Mouse (Mus musculus) small intestine, adult 2 months (tissue): Measurements from ENCODE around the gene 1700003E16Rik. TPM values are rescaled to one million over a fixed set of nuclear protein-coding genes. Genes with fewer than 3 reads are reported as not detected.

ENCODE experiments used
- H3K27ac ChIP-seq: fragments of 200-500 bp; 2 replicates; pipeline ENCODE4 v1.5.1; 2012; ENCODE audit warnings: low read depth, low read length, control low read depth, inconsistent platforms; ENCODE audit not compliant: insufficient read depth
- H3K27me3 ChIP-seq: fragments of 200-500 bp; 2 replicates; pipeline ENCODE4 v1.6.1; 2012; ENCODE audit warnings: mild to moderate bottlenecking, moderate library complexity, low read length, inconsistent platforms; ENCODE audit not compliant: control insufficient read depth, insufficient read depth
- H3K36me3 ChIP-seq: fragments of 200-500 bp; 2 replicates; pipeline ENCODE4 v1.6.1; 2012; ENCODE audit warnings: mild to moderate bottlenecking, low read length, control low read depth, inconsistent platforms; ENCODE audit not compliant: control insufficient read depth, insufficient read depth
- H3K4me1 ChIP-seq: fragments of 200-500 bp; 2 replicates; pipeline ENCODE4 v1.6.1; 2012; ENCODE audit warnings: low read length, inconsistent platforms, mixed read lengths; ENCODE audit not compliant: control insufficient read depth, insufficient read depth, insufficient read length
- H3K4me3 ChIP-seq: fragments of 200-500 bp; 2 replicates; pipeline ENCODE4 v1.5.1; 2012; ENCODE audit warnings: low read depth, mild to moderate bottlenecking, control low read depth, inconsistent platforms, low read length, moderate library complexity
- CTCF ChIP-seq: fragments of 200-500 bp; IDR thresholded peaks from 2 replicates; pipeline ENCODE4 v1.5.1; 2012; ENCODE audit warnings: low read depth, mild to moderate bottlenecking, control low read depth, inconsistent platforms, low read length, moderate library complexity, mixed read lengths; ENCODE audit not compliant: insufficient replicate concordance, insufficient read length; ENCODE audit errors: extremely low read depth
- POLR2A ChIP-seq: fragments of 200-500 bp; IDR thresholded peaks from 2 replicates; pipeline ENCODE4 v1.6.1; 2012; ENCODE audit warnings: low read depth, mild to moderate bottlenecking, control low read depth, inconsistent platforms, low read length, moderate library complexity
- WGBS: fragments of 180-500 bp; shearing (Covaris S2); methylation state at CpG from one replicate; pipeline ENCODE4 v1.1.7; 2018; 5-methylcytosine and 5-hydroxymethylcytosine counted together
- polyA plus RNA-seq: library from polyadenylated mRNA; depleted of rRNA; stranded (reverse); fragments of >200 nt; gene quantifications from 2 replicates; pipeline ENCODE4 v1.2.3, GENCODE M21; 2012

The 1700003E16Rik gene
- polyA plus RNA-seq, 1 experiment = 0.09 TPM

GRCm38 (mm10) chr6:83116373-83117164 lies 39.6 kb upstream of the 1700003E16Rik start:
- Histone ChIP-seq H3K27ac (no peak overlapping the region), H3K36me3 (peaks cover 6% of the 10 kb centered on the region), H3K27me3 (no peaks in the 10 kb centered on the region), H3K4me3 (peak overlapping the region; percentile 75), H3K4me1 (peaks cover 17% of the 10 kb centered on the region)
- 62% methylated on average over 11 of the region's 11 CpGs for WGBS
- TF ChIP-seq POLR2A = no peak
- TF ChIP-seq CTCF = no peak

GRCm38 (mm10) chr6:83117165-83117438 lies 39.1 kb upstream of the 1700003E16Rik start:
- no peak; the same call in 1 of the 2 replicates for TF ChIP-seq POLR2A
- no peak for TF ChIP-seq CTCF
- peaks cover 6% of the 10 kb centered on the region for H3K36me3 ChIP-seq
- peak overlapping the region; percentile 21; the same call in 1 of the 2 replicates for H3K4me3 ChIP-seq
- H3K4me1 ChIP-seq = peaks cover 18% of the 10 kb centered on the region
- WGBS = 83% methylated on average over 4 of the region's 4 CpGs
- no peak overlapping the region for H3K27ac ChIP-seq
- H3K27me3 ChIP-seq = no peaks in the 10 kb centered on the region

- no peak overlapping the region for H3K27ac ChIP-seq
- H3K27me3 ChIP-seq = no peaks in the 10 kb centered on the region
- peaks cover 6% of the 10 kb centered on the region for H3K36me3 ChIP-seq
- no peak overlapping the region for H3K4me3 ChIP-seq
- H3K4me1 ChIP-seq = peaks cover 21% of the 10 kb centered on the region
- 95% methylated on average over 13 of the region's 13 CpGs for WGBS
- TF ChIP-seq CTCF (no peak), POLR2A (no peak)
Measured at GRCm38 (mm10) chr6:83117616-83118015, 38.6 kb upstream of the 1700003E16Rik start.

- H3K27ac ChIP-seq = no peak overlapping the region
- no peak overlapping the region for H3K4me3 ChIP-seq
- TF ChIP-seq POLR2A (no peak), CTCF (no peak)
- H3K4me1 ChIP-seq = peaks cover 21% of the 10 kb centered on the region
- 84% methylated on average over 11 of the region's 11 CpGs for WGBS
- peaks cover 6% of the 10 kb centered on the region for H3K36me3 ChIP-seq
- no peaks in the 10 kb centered on the region for H3K27me3 ChIP-seq
Measured at GRCm38 (mm10) chr6:83118369-83118768, 37.8 kb upstream of the 1700003E16Rik start.

- H3K4me3 ChIP-seq = no peak overlapping the region
- H3K27ac ChIP-seq = no peak overlapping the region
- no peaks in the 10 kb centered on the region for H3K27me3 ChIP-seq
- WGBS = 70% methylated on average over 14 of the region's 14 CpGs
- peaks cover 21% of the 10 kb centered on the region for H3K4me1 ChIP-seq
- TF ChIP-seq POLR2A (no peak), CTCF (no peak)
- peaks cover 6% of the 10 kb centered on the region for H3K36me3 ChIP-seq
Measured at GRCm38 (mm10) chr6:83118825-83119733, 37.1 kb upstream of the 1700003E16Rik start.

GRCm38 (mm10) chr6:83119734-83120051 lies 36.5 kb upstream of the 1700003E16Rik start:
- peaks cover 22% of the 10 kb centered on the region for H3K4me1 ChIP-seq
- no peaks in the 10 kb centered on the region for H3K27me3 ChIP-seq
- no peak overlapping the region for H3K4me3 ChIP-seq
- no peak overlapping the region for H3K27ac ChIP-seq
- peaks cover 6% of the 10 kb centered on the region for H3K36me3 ChIP-seq
- TF ChIP-seq POLR2A (no peak), CTCF (no peak)
- 56% methylated on average over 7 of the region's 7 CpGs for WGBS
